Mouse (Mus musculus) C2C12 (cell line): Measurements from ENCODE around the gene Kcnip3. TPM values are rescaled to one million over a fixed set of nuclear protein-coding genes. Genes with fewer than 3 reads are reported as not detected.
A peak's percentile ranks its signal among the peaks of the same experiment; 100 is the strongest.

Experiments used
- H3K27me3 ChIP-seq: one replicate; pipeline ENCODE4 v1.6.1; 2011; ENCODE audit not compliant: control insufficient read depth, insufficient read depth, insufficient read length
- H3K36me3 ChIP-seq: one replicate; pipeline ENCODE4 v1.6.1; 2011; ENCODE audit not compliant: control insufficient read depth, insufficient read depth
- H3K4me3 ChIP-seq: one replicate; pipeline ENCODE4 v1.5.1; 2011; ENCODE audit warnings: mild to moderate bottlenecking, control low read depth; ENCODE audit not compliant: poor library complexity, insufficient read depth, severe bottlenecking
- H3K79me2 ChIP-seq: one replicate; pipeline ENCODE4 v1.6.1; 2011; ENCODE audit not compliant: control insufficient read depth, insufficient read depth
- H3K79me3 ChIP-seq: one replicate; pipeline ENCODE4 v1.6.1; 2011; ENCODE audit warnings: low read depth, control low read depth
- H3ac ChIP-seq: one replicate; pipeline ENCODE3; 2011; ENCODE audit warnings: low read depth; ENCODE audit not compliant: control insufficient read depth, insufficient read length
- CEBPB ChIP-seq: IDR thresholded peaks from one replicate; pipeline ENCODE4 v1.6.1; 2011; ENCODE audit warnings: low read depth, mild to moderate bottlenecking, control low read depth, moderate library complexity
- CTCF ChIP-seq: IDR thresholded peaks from one replicate; pipeline ENCODE4 v1.5.1; 2011; ENCODE audit not compliant: control insufficient read depth, insufficient read depth, insufficient read length
- FOSL1 ChIP-seq: IDR thresholded peaks from one replicate; pipeline ENCODE4 v1.8.0; 2011; ENCODE audit warnings: mild to moderate bottlenecking, low read length; ENCODE audit not compliant: poor library complexity, insufficient read depth, severe bottlenecking
- MAX ChIP-seq: IDR thresholded peaks from one replicate; pipeline ENCODE4 v1.6.1; 2011; ENCODE audit warnings: mild to moderate bottlenecking, control low read depth
- MYOD1 ChIP-seq: IDR thresholded peaks from one replicate; pipeline ENCODE4 v1.6.1; 2011; ENCODE audit warnings: low read depth; ENCODE audit not compliant: control insufficient read depth, insufficient read length
- MYOG ChIP-seq: IDR thresholded peaks from one replicate; pipeline ENCODE4 v1.6.1; 2011; ENCODE audit not compliant: control insufficient read depth, insufficient read length; ENCODE audit errors: extremely low read depth
- USF1 ChIP-seq: IDR thresholded peaks from one replicate; pipeline ENCODE4 v1.6.1; 2011; ENCODE audit warnings: low read depth, mild to moderate bottlenecking, control low read depth, moderate library complexity
- polyA plus RNA-seq: library from polyadenylated mRNA; unstranded; fragments of >200 nt; fragmentation: generic; extraction: Trizol; gene quantifications from one replicate; pipeline ENCODE4 v1.2.1, GENCODE M21; 2012; ENCODE audit warnings: missing spikeins

The Kcnip3 gene
- polyA plus RNA-seq, 1 experiment = 0.33 TPM

DNA sequence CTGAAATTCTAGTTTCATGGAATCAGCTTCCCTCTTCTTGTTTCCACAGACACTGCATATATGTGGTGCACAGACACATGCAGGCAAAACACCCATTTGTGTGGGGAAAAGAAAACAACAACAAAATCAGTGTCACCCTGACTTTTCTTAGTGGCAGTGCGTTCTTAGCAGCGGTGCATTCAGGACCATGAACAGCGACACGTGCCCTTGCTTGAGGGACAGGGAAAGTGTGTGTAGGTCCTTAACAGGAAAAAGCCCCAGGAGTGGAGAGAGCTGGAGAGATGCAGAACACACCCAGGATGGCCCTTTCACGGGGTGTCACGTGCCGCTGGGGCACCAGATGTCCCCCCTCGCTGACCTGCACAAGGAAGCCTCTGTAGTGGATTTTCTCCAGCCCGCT, 10.5 kb upstream of the Kcnip3 start:
- TF ChIP-seq MAX (peak; percentile 26), USF1 (peak; percentile 56), MYOG (no peak)
- Histone ChIP-seq H3K27me3 (peaks cover 40% of the 10 kb centered on the region), H3K36me3 (no peaks in the 10 kb centered on the region), H3K79me3 (no peaks in the 10 kb centered on the region), H3K4me3 (no peak overlapping the region), H3ac (no peak overlapping the region), H3K79me2 (no peaks in the 10 kb centered on the region)

DNA sequence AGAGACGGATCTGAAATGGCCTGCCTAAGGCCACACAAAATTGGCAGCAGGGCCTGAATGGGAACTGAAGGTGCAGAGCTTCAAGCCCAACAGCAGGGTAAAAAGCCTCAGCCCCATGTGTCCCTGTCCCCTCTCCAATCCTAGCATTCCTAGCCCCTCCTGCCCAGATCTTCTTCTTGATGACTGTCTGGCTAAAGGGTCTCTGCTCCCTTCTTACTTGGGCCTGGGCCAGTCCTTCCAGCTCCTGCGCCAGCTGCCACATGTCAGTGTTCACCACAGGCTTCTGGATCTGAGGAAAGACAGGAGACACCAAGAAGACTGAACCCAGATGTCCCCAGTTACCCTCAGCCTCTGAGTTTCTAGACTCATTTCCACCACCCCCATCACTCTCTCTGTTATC, 9.7 kb upstream of the Kcnip3 start:
- Histone ChIP-seq H3K36me3 (no peaks in the 10 kb centered on the region), H3K79me2 (no peaks in the 10 kb centered on the region), H3K4me3 (no peak overlapping the region), H3K27me3 (peaks cover 32% of the 10 kb centered on the region), H3ac (no peak overlapping the region), H3K79me3 (no peaks in the 10 kb centered on the region)
- TF ChIP-seq FOSL1 (no peak), CTCF (no peak), CEBPB (no peak), MYOD1 (no peak), MAX (no peak), MYOG (no peak), USF1 (no peak)

DNA sequence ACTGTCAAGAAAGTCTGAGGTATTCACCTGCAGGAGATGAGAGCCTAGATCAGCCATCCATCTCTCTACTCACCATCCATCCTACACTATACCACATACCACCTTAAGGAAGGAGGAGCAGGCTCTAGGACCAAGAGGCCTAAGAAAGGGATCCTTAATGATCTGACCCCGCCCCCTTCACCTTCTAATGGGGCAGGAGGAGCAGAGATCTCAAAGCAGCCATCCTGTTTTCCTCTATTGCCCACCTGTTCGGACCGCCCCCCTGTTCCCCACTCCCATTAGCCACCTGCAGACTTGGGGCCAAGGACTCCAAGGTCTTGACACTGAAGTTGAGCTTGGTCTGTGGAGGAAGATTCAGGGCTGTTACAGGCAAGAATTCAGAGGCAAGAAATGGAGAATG, 8.5 kb upstream of the Kcnip3 start:
- Histone ChIP-seq H3K4me3 (no peak overlapping the region), H3ac (no peak overlapping the region), H3K27me3 (peaks cover 25% of the 10 kb centered on the region), H3K36me3 (no peaks in the 10 kb centered on the region), H3K79me2 (no peaks in the 10 kb centered on the region), H3K79me3 (no peaks in the 10 kb centered on the region)
- TF ChIP-seq USF1 (no peak), MYOG (no peak), MYOD1 (no peak), CTCF (no peak), MAX (no peak), FOSL1 (no peak), CEBPB (no peak)

DNA sequence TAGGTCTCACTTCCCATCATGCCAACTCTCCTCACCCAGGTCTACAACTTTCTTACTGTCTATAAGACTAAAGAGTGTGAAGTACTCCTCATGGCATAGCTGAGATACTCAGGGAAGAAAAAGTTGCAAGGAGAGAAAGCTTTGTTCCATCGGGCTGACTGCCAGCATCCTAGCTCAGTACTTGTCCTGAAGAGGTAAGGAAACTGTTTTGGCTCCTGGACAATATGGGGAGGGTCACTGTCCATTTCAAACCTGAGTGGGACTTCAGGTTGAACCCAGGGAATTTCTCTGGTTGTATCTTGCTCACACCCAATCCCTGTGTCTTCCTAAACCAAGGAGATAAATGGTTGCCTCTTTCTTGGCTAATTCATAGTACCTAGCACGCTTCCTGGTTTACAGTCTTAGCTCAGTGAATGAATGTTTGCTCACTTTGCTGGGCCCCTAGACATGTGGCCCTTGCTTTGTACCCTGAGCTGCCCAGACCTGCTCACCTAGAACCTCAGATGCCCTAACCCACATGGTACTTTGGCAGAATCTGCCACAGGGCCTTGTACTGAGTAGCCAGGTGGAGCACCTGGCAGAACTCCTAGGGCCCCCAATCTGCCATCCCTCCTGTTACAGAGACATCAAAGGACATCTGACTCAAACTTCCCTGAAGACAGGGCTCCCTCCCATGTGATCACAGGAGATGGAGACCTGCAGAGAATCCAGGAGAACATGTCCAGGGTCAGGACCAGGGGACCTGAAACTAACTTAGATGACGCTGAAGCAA, 3.3 kb upstream of the Kcnip3 start:
- Histone ChIP-seq H3ac (no peak overlapping the region), H3K4me3 (no peak overlapping the region), H3K27me3 (peaks cover 43% of the 10 kb centered on the region), H3K36me3 (no peaks in the 10 kb centered on the region), H3K79me2 (no peaks in the 10 kb centered on the region), H3K79me3 (no peaks in the 10 kb centered on the region)
- TF ChIP-seq USF1 = no peak
- no peak for TF ChIP-seq MYOD1

- H3K4me3 ChIP-seq = no peak overlapping the region
- no peak overlapping the region for H3ac ChIP-seq
- no peaks in the 10 kb centered on the region for H3K79me3 ChIP-seq
- no peaks in the 10 kb centered on the region for H3K79me2 ChIP-seq
- TF ChIP-seq MYOD1 (no peak), CEBPB (no peak), MYOG (no peak), CTCF (no peak), MAX (no peak), USF1 (no peak), FOSL1 (no peak)
- H3K27me3 ChIP-seq = peaks cover 49% of the 10 kb centered on the region
- no peaks in the 10 kb centered on the region for H3K36me3 ChIP-seq
Measured at GRCm38 (mm10) chr2:127523950-127524729, 2.2 kb upstream of the Kcnip3 start.
